Mouse (Mus musculus) liver, embryonic 14.5 days (tissue): Measurements from ENCODE around the gene Ropn1. TPM values are rescaled to one million over a fixed set of nuclear protein-coding genes. Genes with fewer than 3 reads are reported as not detected.
"Not testable (repeated sequence)": the region's sequence is repeated elsewhere in the genome, so short reads cannot be mapped to it uniquely, and the experiment has no call there.

Experiments
- ATAC-seq: fragments of 200-750 bp; cut with Nextera tagmentation; 2 replicates; pipeline ENCODE4 v1.8.0; 2017; ENCODE audit warnings: moderate number of reproducible peaks, mild to moderate bottlenecking, moderate library complexity; ENCODE audit not compliant: insufficient read depth
- DNase-seq, 3 experiments: peaks; one replicate each; pipeline ENCODE4 v3.0.0-alpha.2; 2012 to 2013; ENCODE audit warnings: low read depth in 3 of 3, low spot score in 3 of 3
- H3K27ac ChIP-seq: fragments of 300-500 bp; sonication (generic); 2 replicates; pipeline ENCODE4 v1.5.1; 2014; ENCODE audit warnings: moderate library complexity, mild to moderate bottlenecking, control low read depth, inconsistent platforms
- H3K27me3 ChIP-seq: fragments of 300-500 bp; sonication (generic); 2 replicates; pipeline ENCODE4 v1.6.1; 2014; ENCODE audit warnings: mild to moderate bottlenecking, low read length, moderate library complexity; ENCODE audit not compliant: control insufficient read depth, insufficient read depth
- H3K36me3 ChIP-seq: fragments of 300-500 bp; sonication (generic); replicated peaks from 2 replicates; pipeline ENCODE4 v1.6.1; 2014; ENCODE audit warnings: low read depth; ENCODE audit not compliant: control insufficient read depth, insufficient read depth
- H3K4me1 ChIP-seq, 2 experiments: fragments of 200-500 bp in 1 of 2; fragments of 300-500 bp in 1 of 2; sonication (generic) in 1 of 2; replicated peaks; 2 replicates each; pipeline ENCODE4 v1.6.1; 2012 to 2014; ENCODE audit warnings: antibody characterized with exemption in 1 of 2, inconsistent platforms in 1 of 2, low read length in 1 of 2; ENCODE audit not compliant: control insufficient read depth in 2 of 2, insufficient read depth in 2 of 2
- H3K4me2 ChIP-seq: fragments of 300-500 bp; sonication (generic); 2 replicates; pipeline ENCODE4 v1.6.1; 2014; ENCODE audit warnings: low read depth, mild to moderate bottlenecking, control low read depth, moderate library complexity
- H3K4me3 ChIP-seq, 2 experiments: fragments of 200-500 bp in 1 of 2; fragments of 300-500 bp in 1 of 2; sonication (generic) in 1 of 2; 2 replicates each; pipeline ENCODE4 v1.5.1; 2012 to 2014; ENCODE audit warnings: low read depth in 2 of 2, low read length in 2 of 2, mild to moderate bottlenecking in 2 of 2, control low read depth in 1 of 2, inconsistent platforms in 1 of 2, moderate library complexity in 1 of 2; ENCODE audit not compliant: insufficient read depth in 1 of 2
- H3K9ac ChIP-seq: fragments of 300-500 bp; sonication (generic); replicated peaks from 2 replicates; pipeline ENCODE4 v1.6.1; 2014; ENCODE audit warnings: mild to moderate bottlenecking, control low read depth, moderate library complexity
- H3K9me3 ChIP-seq: fragments of 300-500 bp; sonication (generic); 2 replicates; pipeline ENCODE4 v1.6.1; 2016; ENCODE audit warnings: low read length, mixed read lengths; ENCODE audit not compliant: control insufficient read depth
- CTCF ChIP-seq: IDR thresholded peaks from 2 replicates; pipeline ENCODE4 v1.5.1; 2016; ENCODE audit warnings: antibody characterized with exemption, low read depth, control low read depth
- EP300 ChIP-seq: IDR thresholded peaks from 2 replicates; pipeline ENCODE4 v1.6.1; 2016; ENCODE audit warnings: antibody characterized with exemption, low read depth
- WGBS: fragments of 180-500 bp; shearing (Covaris S2); extraction: QIAGEN DNeasy Blood & Tissue Kit; methylation state at CpG from one replicate; pipeline ENCODE4 v1.1.7; 2014; ENCODE audit not compliant: insufficient replicate concordance; 5-methylcytosine and 5-hydroxymethylcytosine counted together
- polyA plus RNA-seq, 2 experiments: library from polyadenylated mRNA; depleted of rRNA in 1 of 2; stranded (reverse) in 1 of 2; unstranded in 1 of 2; fragments of >200 nt; fragmentation: Nextera tagmentation in 1 of 2; extraction: Ambion mirVana in 1 of 2; gene quantifications; 2 replicates each; pipeline versions ENCODE4 v1.2.1 to v1.2.3; 2012 to 2014

The Ropn1 gene
- polyA plus RNA-seq, 2 experiments, result not detected

GRCm38 (mm10) chr16:34653023-34653422 is 3.3 kb downstream of the Ropn1 start:
- H3K4me3 ChIP-seq, result no peak overlapping the region
- whole genome bisulfite sequencing, result 65% methylated on average over 5 of the region's 5 CpGs
- H3K9me3 ChIP-seq, result no peaks in the 10 kb centered on the region
- no peaks in the 10 kb centered on the region for H3K36me3 ChIP-seq
- ATAC-seq, result no peak
- H3K9ac ChIP-seq, result no peak overlapping the region
- TF ChIP-seq CTCF, result no peak
- no peak for TF ChIP-seq EP300
- peaks cover 0 to 6% of the 10 kb centered on the region in 2 experiments; a peak in 2 of 4 replicates for H3K4me1 ChIP-seq
- no peak for DNase-seq
- H3K27me3 ChIP-seq, result no peaks in the 10 kb centered on the region
- no peak overlapping the region for H3K27ac ChIP-seq
- H3K4me2 ChIP-seq, result no peak overlapping the region

DNA sequence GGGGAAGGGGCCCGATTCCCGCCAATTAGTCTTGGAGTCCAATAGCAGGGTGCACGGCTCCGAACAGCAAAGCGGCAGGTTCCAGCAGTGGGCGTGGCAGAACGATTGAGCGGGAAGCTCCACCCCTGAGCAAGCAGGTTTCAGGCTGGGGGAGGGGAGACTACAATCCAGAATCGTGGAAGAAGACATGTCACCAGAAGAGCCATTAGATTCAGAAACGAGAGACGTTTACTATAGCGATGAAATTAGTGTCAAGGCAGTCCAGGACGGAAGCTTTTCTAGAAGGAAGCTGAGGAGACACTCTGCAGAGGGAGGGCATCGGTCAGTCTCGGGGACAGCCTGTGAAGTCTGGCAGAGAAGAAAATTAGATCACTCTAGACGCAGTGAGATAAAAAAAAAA is 7.8 kb downstream of the Ropn1 start:
- WGBS, result 3% methylated on average over 16 of the region's 16 CpGs
- H3K27me3 ChIP-seq, H3K9me3 ChIP-seq, H3K4me1 ChIP-seq, H3K9ac ChIP-seq, H3K36me3 ChIP-seq, DNase-seq, ATAC-seq, H3K27ac ChIP-seq: not testable (repeated sequence)
- Histone ChIP-seq H3K4me3 (peak overlapping the region; percentile 22 to 34), H3K4me2 (peak overlapping the region; percentile 62)

DNA sequence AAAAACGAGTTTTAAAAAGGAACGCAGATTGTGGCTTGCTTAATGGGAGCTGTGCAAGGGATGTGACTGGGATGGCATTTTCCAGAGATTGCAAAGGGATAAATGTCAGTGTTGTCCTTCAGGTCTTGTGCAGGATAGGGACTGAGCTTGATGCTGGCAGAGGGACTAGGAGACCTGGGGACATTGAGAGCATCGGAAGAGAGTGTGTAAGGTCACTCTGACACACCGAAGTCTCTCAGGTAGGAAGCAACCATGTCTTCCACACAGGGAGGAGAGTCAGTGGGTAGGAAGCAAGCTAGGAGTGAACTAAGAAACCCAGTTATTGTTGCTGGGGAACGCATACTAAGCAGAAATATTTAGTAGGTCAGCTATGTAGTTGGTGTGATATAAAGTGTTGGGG is 8.3 kb downstream of the Ropn1 start:
- H3K9me3 ChIP-seq, result no peaks in the 10 kb centered on the region
- H3K27ac ChIP-seq, result no peak overlapping the region
- H3K4me3 ChIP-seq, result peak overlapping the region; percentile 22 to 34; a peak in 2 of 4 replicates
- WGBS, result 27% methylated on average over 5 of the region's 5 CpGs
- no peak overlapping the region for H3K9ac ChIP-seq
- TF ChIP-seq EP300 (no peak), CTCF (no peak)
- no peaks in the 10 kb centered on the region for H3K36me3 ChIP-seq
- H3K4me1 ChIP-seq, result peaks cover 0 to 9% of the 10 kb centered on the region in 2 experiments; a peak in 2 of 4 replicates
- ATAC-seq, result no peak
- no peaks in the 10 kb centered on the region for H3K27me3 ChIP-seq
- peak overlapping the region; percentile 62 for H3K4me2 ChIP-seq
- no peak for DNase-seq

DNA sequence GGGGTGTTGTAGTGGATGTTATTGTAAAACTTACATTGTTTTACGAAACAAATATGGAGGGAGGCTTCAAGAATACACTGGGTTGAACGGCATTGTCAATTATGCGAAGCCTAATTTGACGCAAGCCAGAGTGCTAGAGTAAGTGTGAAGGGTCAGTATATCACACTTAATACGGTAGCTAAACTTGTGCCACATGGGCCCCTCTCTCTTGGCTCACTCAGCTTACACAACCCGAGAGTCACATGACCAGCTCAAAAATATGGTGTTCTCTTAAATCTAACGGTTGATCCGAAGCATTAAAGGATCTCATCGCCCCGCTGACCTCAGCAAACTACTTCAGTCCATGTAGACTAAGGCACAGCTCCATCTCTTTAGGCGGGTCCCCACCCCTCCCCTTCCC is 8.7 kb downstream of the Ropn1 start:
- no peak overlapping the region for H3K4me3 ChIP-seq
- H3K9ac ChIP-seq, result no peak overlapping the region
- no peak for TF ChIP-seq EP300
- no peak for TF ChIP-seq CTCF
- WGBS, result 48% methylated on average over 11 of the region's 11 CpGs
- H3K4me1 ChIP-seq, result peaks cover 0 to 9% of the 10 kb centered on the region in 2 experiments; a peak in 2 of 4 replicates
- peak overlapping the region; percentile 62 for H3K4me2 ChIP-seq
- DNase-seq, result peak in 1 of 3 experiments; percentile 3
- H3K27ac ChIP-seq, result no peak overlapping the region
- H3K9me3 ChIP-seq, result no peaks in the 10 kb centered on the region
- H3K27me3 ChIP-seq, result no peaks in the 10 kb centered on the region
- no peak for ATAC-seq
- no peaks in the 10 kb centered on the region for H3K36me3 ChIP-seq

GRCm38 (mm10) chr16:34664553-34664952 is 14.8 kb downstream of the Ropn1 start:
- no peak for DNase-seq

More at GRCm38 (mm10) chr16:34664553-34664952, 14.8 kb downstream of the Ropn1 start:
- Histone ChIP-seq H3K4me2 (no peak overlapping the region), H3K36me3 (no peaks in the 10 kb centered on the region), H3K4me1 (no peaks in the 10 kb centered on the region), H3K9me3 (no peaks in the 10 kb centered on the region), H3K27me3 (no peaks in the 10 kb centered on the region; the same call in 1 of the 2 replicates), H3K9ac (no peak overlapping the region), H3K27ac (no peak overlapping the region), H3K4me3 (no peak overlapping the region)
- WGBS, result 60% methylated on average over 3 of the region's 3 CpGs
- ATAC-seq, result no peak
- TF ChIP-seq EP300 (no peak), CTCF (no peak)
